Mouse (Mus musculus): ENCODE data around the gene Atp1a2. TPM values are rescaled to one million over a fixed set of nuclear protein-coding genes. Genes with fewer than 3 reads are reported as not detected.

Atp1a2 gene
- total RNA-seq, 2 experiments from 2014 or later, result not detected

DNA sequence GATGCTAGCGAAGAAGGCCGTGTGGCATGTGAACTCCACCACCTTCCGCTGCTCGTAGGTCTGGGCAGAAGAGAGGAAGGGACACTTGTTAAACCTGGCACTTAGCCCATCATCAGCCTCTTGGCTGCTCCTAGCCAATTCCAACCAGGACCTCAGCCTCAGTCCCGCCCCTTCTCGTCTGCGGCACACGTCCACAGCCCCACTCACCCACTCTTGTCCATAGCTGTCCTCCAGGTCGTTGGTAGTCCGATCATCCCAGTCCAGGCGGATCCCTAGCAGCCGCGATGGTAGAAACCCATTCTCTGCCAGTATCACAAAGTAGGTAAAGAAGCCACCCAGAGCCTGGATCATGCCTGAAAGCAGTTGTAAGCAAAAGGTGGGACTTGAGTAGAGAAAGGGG, 19.5 kb downstream of the Atp1a2 start:
- ATAC-seq (replicated peaks; ENCODE audit: poor library complexity), result no peak

GRCm38 (mm10) chr1:172277172-172277571, 20.7 kb downstream of the Atp1a2 start:
- peak; percentile 88 for ATAC-seq (replicated peaks; ENCODE audit: poor library complexity)

DNA sequence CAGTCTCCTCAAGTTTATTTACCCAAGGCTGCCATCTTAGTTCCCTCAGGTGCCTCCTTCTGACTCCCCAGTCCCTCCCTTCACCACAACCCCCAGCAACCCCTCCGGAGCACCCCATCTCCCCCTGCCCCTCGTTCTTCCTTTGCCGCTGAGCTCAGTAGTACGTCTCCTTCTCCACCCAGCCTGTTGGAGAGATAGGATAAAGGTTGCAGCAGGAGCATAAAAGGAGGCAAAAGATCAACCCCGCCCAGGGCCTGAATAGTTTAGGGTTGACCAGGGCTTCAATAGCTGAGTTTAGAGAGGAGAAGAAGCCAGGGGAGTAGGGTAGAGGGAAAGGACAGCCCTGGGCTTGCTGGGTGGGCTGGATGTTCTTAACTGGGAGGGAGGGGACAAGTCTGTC, 23.3 kb downstream of the Atp1a2 start:
- ATAC-seq (replicated peaks; ENCODE audit: poor library complexity), result no peak

DNA sequence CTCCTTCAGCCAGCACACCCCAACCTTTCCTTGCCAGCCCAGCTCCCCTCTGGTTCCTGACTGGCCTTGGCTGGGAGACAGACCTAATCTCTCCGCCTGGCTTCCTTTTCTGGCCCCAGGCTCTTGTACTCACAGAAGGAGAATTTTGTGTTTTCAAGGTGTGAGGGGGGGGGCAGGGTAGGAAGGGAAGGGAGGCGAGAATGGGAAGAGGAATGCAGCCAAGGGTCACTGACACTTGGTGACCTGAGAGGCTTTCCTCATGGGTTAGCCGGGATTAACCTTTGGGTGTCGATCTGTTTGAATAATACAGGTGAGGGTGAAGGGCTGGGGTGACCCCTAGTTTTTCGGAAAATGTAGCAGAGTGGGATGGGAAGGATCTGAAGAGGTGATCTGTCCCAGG, 23.7 kb downstream of the Atp1a2 start:
- no peak for ATAC-seq (replicated peaks; ENCODE audit: poor library complexity)

GRCm38 (mm10) chr1:172273386-172273785, 24.5 kb downstream of the Atp1a2 start:
- ATAC-seq (replicated peaks; ENCODE audit: poor library complexity), result no peak

DNA sequence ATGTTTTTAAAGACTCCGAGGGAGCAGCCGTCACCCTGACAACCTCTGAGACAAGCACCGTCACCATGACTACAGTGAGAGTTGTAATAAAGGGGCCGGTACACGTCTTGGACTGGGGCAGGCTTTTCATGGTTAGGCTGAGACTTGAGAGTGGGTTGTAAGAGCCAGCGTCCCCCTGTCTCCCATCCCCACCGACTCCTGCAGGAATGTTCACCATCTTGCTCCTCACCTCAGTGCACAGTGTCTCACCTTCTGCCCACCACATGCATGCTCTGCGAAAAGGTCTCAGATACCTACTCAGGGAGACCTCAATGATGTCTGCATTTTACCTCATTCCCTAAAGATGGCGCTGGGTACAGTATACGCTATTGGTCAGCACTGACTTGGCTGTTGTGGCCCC, 26.1 kb downstream of the Atp1a2 start:
- ATAC-seq (replicated peaks; ENCODE audit: poor library complexity), result no peak

GRCm38 (mm10) chr1:172271208-172271607, 26.7 kb downstream of the Atp1a2 start:
- no peak for ATAC-seq (replicated peaks; ENCODE audit: poor library complexity)

- ATAC-seq (replicated peaks; ENCODE audit: poor library complexity), result no peak
Observed at GRCm38 (mm10) chr1:172261477-172262078, 36.3 kb downstream of the Atp1a2 start, which contains the start of gene Igsf8. Igsf8 (plus strand) TSS chr1:172261641.

GRCm38 (mm10) chr1:172258314-172258713, 39.5 kb downstream of the Atp1a2 start, which contains the start of gene Atp1a4:
Atp1a4 (minus strand) TSS chr1:172258414.
- ATAC-seq (replicated peaks; ENCODE audit: poor library complexity), result no peak

DNA sequence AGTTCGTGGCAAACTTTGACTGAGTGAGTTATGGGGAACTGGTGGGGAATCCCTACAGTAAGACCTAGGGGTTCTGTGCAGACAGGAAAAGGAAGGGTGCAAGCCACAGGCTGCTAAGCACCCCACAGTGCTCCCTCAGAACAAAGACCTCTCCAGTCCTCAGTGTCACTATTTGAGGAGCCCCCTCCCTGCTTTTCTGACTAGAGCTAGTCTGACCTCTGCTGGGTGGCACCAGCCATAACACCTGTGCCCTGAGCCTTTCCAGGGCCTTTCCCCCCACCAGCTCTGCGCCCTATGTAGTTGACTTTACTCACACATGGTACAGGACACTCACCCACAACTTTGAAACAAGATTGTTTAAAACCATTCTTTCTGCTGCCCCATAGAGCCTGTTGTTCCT, 50.2 kb downstream of the Atp1a2 start:
- peak; percentile 78 for ATAC-seq (replicated peaks; ENCODE audit: poor library complexity)

DNA sequence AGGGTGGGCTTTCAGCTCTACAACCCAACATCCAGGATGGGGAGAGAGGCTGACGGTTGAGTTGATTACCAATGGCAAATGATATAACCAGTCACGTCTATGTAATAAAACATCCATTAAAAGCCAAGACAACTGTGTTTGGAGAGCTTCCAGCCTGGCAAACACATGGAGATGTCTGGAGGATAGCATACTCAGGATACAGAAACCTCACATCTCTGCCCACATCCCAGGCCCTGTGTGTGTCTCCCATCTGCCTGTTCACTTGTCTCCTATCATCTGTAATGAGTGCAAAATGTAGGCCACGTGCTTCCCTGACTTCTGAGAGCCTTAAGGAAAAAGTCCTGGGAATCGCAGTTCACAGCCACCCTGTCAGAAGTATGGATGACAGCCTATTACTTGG, 50.6 kb downstream of the Atp1a2 start:
- no peak for ATAC-seq (replicated peaks; ENCODE audit: poor library complexity)

GRCm38 (mm10) chr1:172244645-172245044, 53.2 kb downstream of the Atp1a2 start:
- ATAC-seq (replicated peaks; ENCODE audit: poor library complexity), result peak; percentile 51

GRCm38 (mm10) chr1:172243547-172244205, 54.2 kb downstream of the Atp1a2 start:
- ATAC-seq (replicated peaks; ENCODE audit: poor library complexity), result no peak

DNA sequence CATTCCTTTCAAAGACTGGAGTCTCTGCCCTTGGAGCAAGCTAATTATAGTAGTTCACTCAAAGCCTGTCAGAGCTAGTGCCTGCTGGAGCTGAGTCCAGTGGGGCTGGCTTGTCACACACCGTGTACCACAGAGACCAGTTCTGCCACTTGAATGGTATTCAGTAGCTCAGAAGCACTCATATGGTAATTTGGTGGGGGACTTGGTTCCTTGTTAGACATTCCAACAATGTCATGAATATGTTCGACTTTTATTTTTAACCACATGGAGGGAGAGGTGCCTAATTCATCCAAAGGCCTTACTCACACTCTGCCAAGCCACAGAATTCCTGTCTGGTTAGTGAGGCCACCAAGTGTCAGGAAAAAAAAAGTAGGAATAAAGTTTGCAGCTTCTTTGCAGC, 55.5 kb downstream of the Atp1a2 start:
- no peak for ATAC-seq (replicated peaks; ENCODE audit: poor library complexity)

GRCm38 (mm10) chr1:172240945-172241708, 56.7 kb downstream of the Atp1a2 start:
- ATAC-seq (replicated peaks; ENCODE audit: poor library complexity), result peak; percentile 85

DNA sequence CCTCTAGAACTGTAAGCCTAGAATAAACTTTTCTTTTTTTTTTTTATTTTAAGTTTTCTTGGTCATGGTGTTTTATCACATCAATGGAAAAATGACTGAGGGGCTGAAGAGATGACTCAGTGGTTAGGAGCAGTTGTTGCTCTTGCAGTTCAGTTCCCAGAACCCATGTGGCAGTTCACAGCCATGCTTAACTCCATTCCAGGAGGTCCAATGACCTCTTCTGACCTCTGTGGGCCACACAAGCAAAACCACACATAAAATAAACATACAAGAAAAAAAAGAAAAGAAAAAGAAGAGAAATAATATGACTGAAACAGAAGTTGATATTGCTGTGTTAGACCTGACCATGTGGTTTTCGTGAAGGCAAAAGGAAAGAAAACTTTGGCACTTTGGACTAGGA, 68.6 kb downstream of the Atp1a2 start:
- ATAC-seq (replicated peaks; ENCODE audit: poor library complexity), result no peak

GRCm38 (mm10) chr1:172228209-172228608, 69.7 kb downstream of the Atp1a2 start:
- no peak for ATAC-seq (replicated peaks; ENCODE audit: poor library complexity)

Other genes with a start within 250 kb of the Atp1a2 start
- not detected in 2 replicates for gene Nhlh1, start 240.5 kb downstream of the Atp1a2 start, total RNA-seq (2015)
- not detected in 2 replicates for gene Nhlh1, start 240.5 kb downstream of the Atp1a2 start, total RNA-seq (2017)
- gene Copa, start 215.5 kb downstream of the Atp1a2 start, total RNA-seq (2015), result 146 and 159 TPM in 2 replicates
- 140 and 152 TPM in 2 replicates for gene Copa, start 215.5 kb downstream of the Atp1a2 start, total RNA-seq (2017)
- 68.0 and 69.0 TPM in 2 replicates for gene Ncstn, start 215.3 kb downstream of the Atp1a2 start, total RNA-seq (2015)
- gene Ncstn, start 215.3 kb downstream of the Atp1a2 start, total RNA-seq (2017), result 26.3 and 35.5 TPM in 2 replicates
- 24.2 and 24.9 TPM in 2 replicates for gene Pex19, start 171.3 kb downstream of the Atp1a2 start, total RNA-seq (2015)
- 31.2 and 38.4 TPM in 2 replicates for gene Pex19, start 171.3 kb downstream of the Atp1a2 start, total RNA-seq (2017)
- gene Dcaf8, start 150.0 kb downstream of the Atp1a2 start, total RNA-seq (2015), result 26.0 and 46.0 TPM in 2 replicates
- 93.6 and 140 TPM in 2 replicates for gene Dcaf8, start 150.0 kb downstream of the Atp1a2 start, total RNA-seq (2017)
- gene Pea15a, start 91.3 kb downstream of the Atp1a2 start, total RNA-seq (2015), result 3.1 and 4.9 TPM in 2 replicates
- 2.2 and 2.6 TPM in 2 replicates for gene Pea15a, start 91.3 kb downstream of the Atp1a2 start, total RNA-seq (2017)
- not detected in 2 replicates for gene Casq1, start 78.2 kb downstream of the Atp1a2 start, total RNA-seq (2015)
- not detected in 2 replicates for gene Casq1, start 78.2 kb downstream of the Atp1a2 start, total RNA-seq (2017)
- not detected in 2 replicates for gene Atp1a4, start 39.6 kb downstream of the Atp1a2 start, total RNA-seq (2015)
- not detected in 2 replicates for gene Atp1a4, start 39.6 kb downstream of the Atp1a2 start, total RNA-seq (2017)
- gene Igsf8, start 36.4 kb downstream of the Atp1a2 start, total RNA-seq (2015), result 28.8 and 29.7 TPM in 2 replicates
- gene Igsf8, start 36.4 kb downstream of the Atp1a2 start, total RNA-seq (2017), result 25.5 and 30.6 TPM in 2 replicates
- not detected in 2 replicates for gene Kcnj9, start 31.3 kb upstream of the Atp1a2 start, total RNA-seq (2015)
- gene Kcnj9, start 31.3 kb upstream of the Atp1a2 start, total RNA-seq (2017), result not detected in 2 replicates
- gene Kcnj10, start 43.1 kb upstream of the Atp1a2 start, total RNA-seq (2015), result 0.20 and 0.24 TPM in 2 replicates
- gene Kcnj10, start 43.1 kb upstream of the Atp1a2 start, total RNA-seq (2017), result 0.04 and 0.14 TPM in 2 replicates
- gene Pigm, start 78.5 kb upstream of the Atp1a2 start, total RNA-seq (2015), result 14.7 and 16.2 TPM in 2 replicates
- 15.3 and 15.7 TPM in 2 replicates for gene Pigm, start 78.5 kb upstream of the Atp1a2 start, total RNA-seq (2017)
- 0.35 and 0.49 TPM in 2 replicates for gene Slamf9, start 177.3 kb upstream of the Atp1a2 start, total RNA-seq (2015)
- gene Slamf9, start 177.3 kb upstream of the Atp1a2 start, total RNA-seq (2017), result 0.41 and 0.62 TPM in 2 replicates
- gene Igsf9, start 183.7 kb upstream of the Atp1a2 start, total RNA-seq (2015), result 0.10 TPM in 1 of 2 replicates, not detected in the other
- gene Igsf9, start 183.7 kb upstream of the Atp1a2 start, total RNA-seq (2017), result 0.30 TPM in 1 of 2 replicates, not detected in the other
- 621 and 639 TPM in 2 replicates for gene Tagln2, start 202.0 kb upstream of the Atp1a2 start, total RNA-seq (2015)
- 290 and 305 TPM in 2 replicates for gene Tagln2, start 202.0 kb upstream of the Atp1a2 start, total RNA-seq (2017)
- gene Cfap45, start 222.7 kb upstream of the Atp1a2 start, total RNA-seq (2015), result 0.12 TPM in 1 of 2 replicates, not detected in the other
- not detected in 2 replicates for gene Cfap45, start 222.7 kb upstream of the Atp1a2 start, total RNA-seq (2017)